ENCODE assay signal across 15 mouse cellular contexts in the genomic region with DNA sequence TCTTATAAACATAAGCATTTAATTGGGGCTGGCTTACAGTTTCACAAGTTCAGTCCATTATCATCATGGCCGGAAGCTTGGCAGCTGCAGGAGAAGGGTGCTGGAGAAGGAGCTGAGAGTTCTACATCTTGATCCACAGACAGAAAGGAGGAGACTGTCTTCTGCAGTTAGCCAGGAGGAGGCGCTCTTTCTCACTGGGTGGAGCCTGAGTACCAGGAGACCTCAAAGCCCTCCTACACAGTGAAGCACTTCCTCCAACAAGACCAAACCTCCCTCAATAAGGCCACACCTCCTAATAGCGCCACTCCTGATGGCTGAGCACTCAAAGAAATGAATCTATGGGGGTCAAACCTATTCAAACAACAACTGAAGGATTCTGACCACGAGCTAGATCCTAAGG. TPM values are rescaled to one million over a fixed set of nuclear protein-coding genes. Genes with fewer than 3 reads are reported as not detected.
A peak's percentile ranks its signal among the peaks of the same experiment; 100 is the strongest.
DNase-seq lines count a peak whose midpoint lies in the region; ATAC-seq and TF ChIP-seq lines count a peak whose summit lies in the region.
"Had no signal": no experiment of that assay in that cellular context is flagged by ENCODE, and none has a peak within 500 bp of the region (broad histone marks: within the 10 kb centered on the region; RNA-seq: fewer than 3 reads in every experiment).

No protein-coding gene starts in this region.

- dilution Hi-C loops in CH12.LX (cut with MboI; ENCODE audit: extremely low pct_ligation_motif_present, extremely low pct_unique_long_range_greater_than_20kb, low sequenced_read_pairs) = no loop called here

- intact Hi-C loops in left cerebral cortex, postnatal 14 days (cut with DNase I) = no loop called here

- no peaks in the 10 kb centered on the region; the same call in 1 of the 2 replicates for H3K4me1 ChIP-seq in lung, postnatal 0 days (ENCODE audit: insufficient read depth, low read depth, low read length)
- no peaks in the 10 kb centered on the region; the same call in 1 of the 2 replicates for H3K4me1 ChIP-seq in lung, adult 2 months (ENCODE audit: control insufficient read depth, insufficient read depth, low read length)
- H3K4me1 ChIP-seq in CH12.LX (ENCODE audit: control insufficient read depth in 1 of 2, insufficient read depth in 2 of 2) (peaks cover 12 to 19% of the 10 kb centered on the region in 2 experiments), G1E (ENCODE audit: insufficient read depth, low read depth, low read length) (peaks cover 16% of the 10 kb centered on the region; the same call in 1 of the 2 replicates)
- no peaks in the 10 kb centered on the region for H3K4me1 ChIP-seq in kidney, embryonic 16.5 days (ENCODE audit: insufficient read depth, low read length)

- no peaks in the 10 kb centered on the region for H3K36me3 ChIP-seq in lung, postnatal 0 days (ENCODE audit: insufficient read depth, low read length)
- no peaks in the 10 kb centered on the region for H3K36me3 ChIP-seq in CH12.LX (replicated peaks in 1 of 2; ENCODE audit: control insufficient read depth in 1 of 2, insufficient read depth in 1 of 2, low read length in 1 of 2)
- no peaks in the 10 kb centered on the region for H3K36me3 ChIP-seq in G1E (replicated peaks)
- H3K36me3 ChIP-seq in kidney, embryonic 16.5 days (ENCODE audit: insufficient read depth, low read length) = no peaks in the 10 kb centered on the region
- H3K36me3 ChIP-seq: heart, embryonic 10.5 days had no signal

- no peaks in the 10 kb centered on the region for H3K9me3 ChIP-seq in lung, postnatal 0 days (ENCODE audit: low read length)
- H3K9me3 ChIP-seq in CH12.LX (replicated peaks; ENCODE audit: low read length) (no peaks in the 10 kb centered on the region), G1E (replicated peaks) (no peaks in the 10 kb centered on the region)
- no peaks in the 10 kb centered on the region for H3K9me3 ChIP-seq in kidney, embryonic 16.5 days (ENCODE audit: low read length)
- H3K9me3 ChIP-seq: heart, embryonic 10.5 days had no signal

- H3K27me3 ChIP-seq in lung, postnatal 0 days (replicated peaks; ENCODE audit: insufficient read depth, low read length) = no peaks in the 10 kb centered on the region
- H3K27me3 ChIP-seq in CH12.LX (replicated peaks) (no peaks in the 10 kb centered on the region), G1E (ENCODE audit: insufficient read depth, low read length) (peaks cover 46% of the 10 kb centered on the region)
- H3K27me3 ChIP-seq in kidney, embryonic 16.5 days (ENCODE audit: insufficient read depth, low read length) = no peaks in the 10 kb centered on the region

- H3K4me2 ChIP-seq in lung, postnatal 0 days (replicated peaks; ENCODE audit: low read depth, low read length) = no peak overlapping the region
- no peak overlapping the region for H3K4me2 ChIP-seq in CH12.LX (ENCODE audit: insufficient read depth, low read depth, poor library complexity, severe bottlenecking)
- no peak overlapping the region for H3K4me2 ChIP-seq in kidney, embryonic 16.5 days (replicated peaks; ENCODE audit: low read depth, low read length)

- 84% methylated on average over 4 of the region's 4 CpGs for WGBS in lung, postnatal 0 days
- WGBS in lung, adult 2 months = 76% methylated on average over 4 of the region's 4 CpGs
- WGBS in kidney, embryonic 16.5 days = 73% methylated on average over 4 of the region's 4 CpGs

- no peak for ATAC-seq in lung, postnatal 0 days
- ATAC-seq in G1E (ENCODE audit: extremely low read depth, insufficient number of reproducible peaks, low FRiP score, poor library complexity, severe bottlenecking) = 0 out of 2 replicates have a peak, but pooled peaks have one; percentile 10
- ATAC-seq in kidney, embryonic 16.5 days (ENCODE audit: low FRiP score, low TSS enrichment) = no peak
- ATAC-seq: forebrain, postnatal 0 days had no signal

- no peak for DNase-seq in lung, postnatal 0 days (ENCODE audit: low spot score)
- no peak for DNase-seq in lung, adult 2 months
- peak; percentile 58 for DNase-seq in CH12.LX (ENCODE audit: extremely low read depth)
- no peak for DNase-seq in G1E (ENCODE audit: low spot score)
- peak; percentile 41 for DNase-seq in induced T-regulatory cell, adult 2 months (ENCODE audit: low read depth)
- DNase-seq in layer of hippocampus, postnatal 14 days (ENCODE audit: low spot score in 2 of 2) = no peak
- DNase-seq in left cerebral cortex, postnatal 14 days (ENCODE audit: low spot score in 2 of 2) = no peak
- DNase-seq: cerebellum, adult 2 months; forebrain, postnatal 0 days; gastrocnemius, postnatal 14 days; heart, postnatal 36 days; kidney, adult 18-20 months had no signal

- H3K4me3 ChIP-seq in lung, postnatal 0 days (ENCODE audit: low read depth, low read length) = no peak overlapping the region
- H3K4me3 ChIP-seq in lung, adult 2 months (replicated peaks; ENCODE audit: extremely low read depth, low read depth, low read length) = no peak overlapping the region
- H3K4me3 ChIP-seq in CH12.LX (replicated peaks in 1 of 3; ENCODE audit: low read depth in 2 of 3, low read length in 2 of 3, poor library complexity in 1 of 3) (no peak overlapping the region), G1E (ENCODE audit: low read depth, low read length) (no peak overlapping the region)
- H3K4me3 ChIP-seq in kidney, embryonic 16.5 days (ENCODE audit: low read length) = no peak overlapping the region
- H3K4me3 ChIP-seq: heart, embryonic 10.5 days had no signal

- H3K79me2 ChIP-seq in CH12.LX (replicated peaks; ENCODE audit: control insufficient read depth, extremely low read depth, insufficient read depth, poor library complexity, severe bottlenecking) = no peaks in the 10 kb centered on the region

- no peak for TF ChIP-seq EP300 in lung, postnatal 0 days (IDR thresholded peaks at IDR 0.05)
- TF ChIP-seq EP300 in CH12.LX (IDR thresholded peaks at IDR 0.05; ENCODE audit: low read length) = no peak

- H3K9ac ChIP-seq in lung, postnatal 0 days (replicated peaks; ENCODE audit: low read depth) = no peak overlapping the region
- no peak overlapping the region for H3K9ac ChIP-seq in CH12.LX (ENCODE audit: insufficient read depth, low read depth)
- no peak overlapping the region for H3K9ac ChIP-seq in kidney, embryonic 16.5 days (replicated peaks; ENCODE audit: low read length)
- H3K9ac ChIP-seq: forebrain, postnatal 0 days had no signal

- no peak overlapping the region for H3K27ac ChIP-seq in lung, postnatal 0 days (ENCODE audit: low read length)
- no peak overlapping the region for H3K27ac ChIP-seq in CH12.LX (ENCODE audit: insufficient read depth, low read depth)
- no peak overlapping the region for H3K27ac ChIP-seq in kidney, embryonic 16.5 days (ENCODE audit: low read length)
- H3K27ac ChIP-seq: heart, embryonic 10.5 days had no signal

- peak; percentile 34 for TF ChIP-seq CTCF in lung, postnatal 0 days (IDR thresholded peaks at IDR 0.05)
- no peak for TF ChIP-seq CTCF in lung, adult 2 months (IDR thresholded peaks at IDR 0.05; ENCODE audit: insufficient read depth, low read length)
- TF ChIP-seq CTCF in CH12.LX (conservative IDR thresholded peaks at IDR 0.05 in 1 of 2, IDR thresholded peaks at IDR 0.05 in 1 of 2; ENCODE audit: low read depth in 2 of 2, low read length in 2 of 2) (peak; percentile 44 to 58), G1E (IDR thresholded peaks at IDR 0.05; ENCODE audit: low read depth, low read length) (peak; percentile 52; the same call in 1 of the 2 replicates)

- TF ChIP-seq POLR2A in lung, adult 2 months (IDR thresholded peaks at IDR 0.05; ENCODE audit: borderline replicate concordance, extremely low read depth, low read depth, low read length) = no peak
- no peak for TF ChIP-seq POLR2A in CH12.LX (IDR thresholded peaks at IDR 0.05; ENCODE audit: low read depth, low read length)

- in situ Hi-C loops in CH12.LX (cut with MboI; ENCODE audit: low pct_ligation_motif_present, low pct_unique_long_range_greater_than_20kb, low sequenced_read_pairs) = no loop called here

- TF ChIP-seq RAD21 in CH12.LX (IDR thresholded peaks at IDR 0.05; ENCODE audit: low read depth, low read length) = no peak; the same call in 1 of the 2 replicates

TF ChIP-seq in CH12.LX, 34 proteins besides CTCF, POLR2A, EP300 and RAD21:
- peak; percentile 31 for TF ChIP-seq SMC3 (IDR thresholded peaks at IDR 0.05; ENCODE audit: low read depth, low read length)
- TF ChIP-seq MXI1 (IDR thresholded peaks at IDR 0.05; ENCODE audit: low read depth, low read length) = no peak

RNA-seq across cellular contexts. Expression of gene Ltbp2, which starts 18.6 kb away (rescaled TPM):
- polyA plus RNA-seq in lung, postnatal 0 days (2015; fragmentation: Nextera tagmentation; extraction: Ambion mirVana) = 22.4 and 25.7 TPM in 2 replicates
- 91.3 and 96.8 TPM in 2 replicates for polyA plus RNA-seq in lung, adult 2 months (2012; rRNA removed)
- under 0.01 and 0.25 TPM in 2 replicates for total RNA-seq in CH12.LX (2012; rRNA removed)
- 0.19 TPM in 1 of 2 replicates, not detected in the other for total RNA-seq in CH12.LX (2014; rRNA removed)
- 0.61 and 0.97 TPM in 2 replicates for polyA plus RNA-seq in CH12.LX (2012; ENCODE audit: insufficient read length, low read depth)
- total RNA-seq in G1E (2014; fragmentation: Nextera tagmentation) = not detected in 2 replicates
- total RNA-seq in G1E (2017) = under 0.01 and 0.44 TPM in 2 replicates
- not detected in 2 replicates for polyA plus RNA-seq in G1E (2012)
- 1 to 10 TPM in 1 of 2 experiments, under 1 TPM in 1; 0.74 to 1.3 TPM for total RNA-seq in layer of hippocampus, postnatal 14 days (2021)
- total RNA-seq in left cerebral cortex, postnatal 14 days (2021) = 1 to 10 TPM; 1.1 to 1.2 TPM
- polyA plus RNA-seq in kidney, embryonic 16.5 days (2015; fragmentation: Nextera tagmentation; extraction: Ambion mirVana) = 0.89 and 0.98 TPM in 2 replicates
- total RNA-seq: megakaryocyte-erythroid progenitor cell, adult 5-6 weeks had no signal

Comparison
In these comparisons a context has a peak if more than half of its experiments do, and no peak if none do; other contexts are left out.
1. DNase-seq: peak in CH12.LX (single experiment) and induced T-regulatory cell, adult 2 months (single experiment); none in lung, postnatal 0 days (single experiment), lung, adult 2 months (single experiment), G1E (single experiment), layer of hippocampus, postnatal 14 days (0 of 2) and left cerebral cortex, postnatal 14 days (0 of 2).
2. RNA of gene Ltbp2, which starts 18.6 kb away (polyA plus RNA-seq): 91.3 to 96.8 TPM in lung, adult 2 months and 22.4 to 25.7 TPM in lung, postnatal 0 days; 0.61 to 0.97 TPM in CH12.LX, 0.89 to 0.98 TPM in kidney, embryonic 16.5 days and not detected in G1E; every median in the first group is over 10 times any median in the second.